Comparison of ENCODE assay signal across 8 mouse cellular contexts in genomic region chr5:145083632-145084451, GRCm38 (mm10). TPM values are rescaled to one million over a fixed set of nuclear protein-coding genes. Genes with fewer than 3 reads are reported as not detected.
A peak's percentile ranks its signal among the peaks of the same experiment; 100 is the strongest.
DNase-seq lines count a peak whose midpoint lies in the region; ATAC-seq lines count a peak whose summit lies in the region.

TSS of gene Arpc1a (plus strand) at chr5:145083830.
TSS of gene Kpna7 (minus strand) at chr5:145084030.

- 1% methylated on average over 54 of the region's 54 CpGs for WGBS in hindbrain, embryonic 16.5 days
- 1% methylated on average over 52 of the region's 54 CpGs for WGBS in macrophage (ENCODE audit: missing documents)

- H3K4me1 ChIP-seq in hindbrain, embryonic 16.5 days (ENCODE audit: control insufficient read depth, insufficient read depth, low read depth, low read length), result peaks cover 11% of the 10 kb centered on the region

- H3K27ac ChIP-seq in hindbrain, embryonic 16.5 days (ENCODE audit: low read depth, low read length), result peak within 1 kb of the TSS; percentile 84
- peak within 1 kb of the TSS; percentile 58 for H3K27ac ChIP-seq in macrophage

- peak within 1 kb of the TSS; percentile 93 for H3K9ac ChIP-seq in hindbrain, embryonic 16.5 days (ENCODE audit: low read depth, low read length)

- peak; percentile 98 for ATAC-seq in hindbrain, embryonic 16.5 days

- H3K79me2 ChIP-seq in macrophage (ENCODE audit: inconsistent target), result peaks cover 52% of the 10 kb centered on the region

- H3K4me2 ChIP-seq in hindbrain, embryonic 16.5 days (ENCODE audit: low read length), result peak within 1 kb of the TSS; percentile 88

- H3K36me3 ChIP-seq in hindbrain, embryonic 16.5 days (ENCODE audit: control insufficient read depth, insufficient read depth, low read length), result no peaks in the 10 kb centered on the region
- no peaks in the 10 kb centered on the region for H3K36me3 ChIP-seq in macrophage (ENCODE audit: inconsistent target)

- peak within 1 kb of the TSS; percentile 94 for H3K4me3 ChIP-seq in hindbrain, embryonic 16.5 days (ENCODE audit: low read length)
- peak within 1 kb of the TSS; percentile 91 for H3K4me3 ChIP-seq in macrophage (ENCODE audit: inconsistent target)

- H3K27me3 ChIP-seq in hindbrain, embryonic 16.5 days (replicated peaks; ENCODE audit: control insufficient read depth, insufficient read depth, low read length), result no peaks in the 10 kb centered on the region

- DNase-seq in T-cell, adult 2 months (ENCODE audit: low spot score), result peak; percentile 93
- peak; percentile 93 to 96 for DNase-seq in cerebellum, postnatal 36 days
- DNase-seq in gastrocnemius, adult 18-20 months (ENCODE audit: low spot score), result peak; percentile 90
- DNase-seq in left cerebral cortex, adult 18-20 months (ENCODE audit: low spot score in 2 of 2), result peak; percentile 87 to 94
- peak; percentile 93 for DNase-seq in right cerebral cortex, adult 18-20 months
- peak; percentile 83 for DNase-seq in urinary bladder, postnatal 10 days (ENCODE audit: low spot score)

- H3K9me3 ChIP-seq in hindbrain, embryonic 16.5 days (ENCODE audit: control insufficient read depth, low read length), result no peaks in the 10 kb centered on the region

RNA-seq across cellular contexts. Expression of gene Arpc1a, which starts in this region (rescaled TPM):
- total RNA-seq in gastrocnemius, adult 18-20 months (2021), result 10 to 100 TPM; 23.6 to 30.9 TPM
- polyA plus RNA-seq in hindbrain, embryonic 16.5 days (2015; fragmentation: Nextera tagmentation; extraction: Ambion mirVana), result 234 and 235 TPM in 2 replicates
- total RNA-seq in left cerebral cortex, adult 18-20 months (2021), result 100 to 1,000 TPM; 199 to 210 TPM
- 10 to 100 TPM; 27.9 to 66.9 (median 46.8) TPM for total RNA-seq in macrophage (2018; cell fraction: chromatin; rRNA removed)
- 10 to 100 TPM; 54.4 to 92.7 (median 68.5) TPM for total RNA-seq in macrophage (2018; cell fraction: cytosol; rRNA removed)
- 10 to 100 TPM; 21.3 to 70.8 (median 39.7) TPM for total RNA-seq in macrophage (2018; cell fraction: nucleus; rRNA removed)
- polyA plus RNA-seq in macrophage (2018), result 37.0 to 93.9 TPM (median 74.8 TPM) in 3 replicates

RNA-seq across cellular contexts. Expression of gene Kpna7, which starts in this region (rescaled TPM):
- total RNA-seq in gastrocnemius, adult 18-20 months (2021), result not detected
- not detected in 2 replicates for polyA plus RNA-seq in hindbrain, embryonic 16.5 days (2015; fragmentation: Nextera tagmentation; extraction: Ambion mirVana)
- not detected for total RNA-seq in left cerebral cortex, adult 18-20 months (2021)
- total RNA-seq in macrophage (2018; cell fraction: chromatin; rRNA removed), result not detected
- total RNA-seq in macrophage (2018; cell fraction: cytosol; rRNA removed), result not detected
- not detected for total RNA-seq in macrophage (2018; cell fraction: nucleus; rRNA removed)
- not detected in 3 replicates for polyA plus RNA-seq in macrophage (2018)

Comparison
In these comparisons a context has a peak if more than half of its experiments do, and no peak if none do; other contexts are left out.
1. Peak in every context shown above with its lines: DNase-seq, ATAC-seq, H3K4me3 ChIP-seq and H3K27ac ChIP-seq.
2. RNA of gene Arpc1a (total RNA-seq): 199 to 210 TPM in left cerebral cortex, adult 18-20 months; 23.6 to 30.9 TPM in gastrocnemius, adult 18-20 months; every median in the first group is over 4 times any median in the second.